Mouse (Mus musculus): Measurements from ENCODE around the gene Zic2. TPM values are rescaled to one million over a fixed set of nuclear protein-coding genes. Genes with fewer than 3 reads are reported as not detected.

Zic2 gene
- polyA plus RNA-seq, 1 experiment from 2014 or later = not detected

- H3K27ac ChIP-seq (ENCODE audit: low read depth) = no peak overlapping the region
- peaks cover 98% of the 10 kb centered on the region for H3K27me3 ChIP-seq (ENCODE audit: insufficient read depth, low read length)
- no peak overlapping the region; the same call in 1 of the 2 replicates for H3K4me3 ChIP-seq (ENCODE audit: low read depth, low read length)
- H3K4me1 ChIP-seq (ENCODE audit: insufficient read depth) = no peaks in the 10 kb centered on the region
- WGBS = 1% methylated on average over 20 of the region's 20 CpGs
- TF ChIP-seq CTCF (IDR thresholded peaks at IDR 0.05; ENCODE audit: low read depth) = no peak
- DNase-seq = peak; percentile 24
- H3K36me3 ChIP-seq (ENCODE audit: insufficient read depth) = no peaks in the 10 kb centered on the region
- no peaks in the 10 kb centered on the region for H3K9me3 ChIP-seq (ENCODE audit: low read depth, low read length)
- H3K4me2 ChIP-seq = no peak overlapping the region
- ATAC-seq (ENCODE audit: insufficient read depth) = no peak
- H3K9ac ChIP-seq = no peak overlapping the region
These were observed 2.0 kb downstream of the Zic2 start for GRCm38 (mm10) chr14:122477261-122477671.

- Histone ChIP-seq H3K4me2 (no peak overlapping the region), H3K4me3 (ENCODE audit: low read depth, low read length) (no peak overlapping the region), H3K9me3 (ENCODE audit: low read depth, low read length) (no peaks in the 10 kb centered on the region), H3K4me1 (ENCODE audit: insufficient read depth) (no peaks in the 10 kb centered on the region), H3K27me3 (ENCODE audit: insufficient read depth, low read length) (peaks cover 98% of the 10 kb centered on the region), H3K27ac (ENCODE audit: low read depth) (no peak overlapping the region), H3K36me3 (ENCODE audit: insufficient read depth) (no peaks in the 10 kb centered on the region), H3K9ac (no peak overlapping the region)
- ATAC-seq (ENCODE audit: insufficient read depth) = no peak
- peak; percentile 36 for DNase-seq
- TF ChIP-seq CTCF (IDR thresholded peaks at IDR 0.05; ENCODE audit: low read depth) = no peak
- 2% methylated on average over 9 of the region's 9 CpGs for WGBS
These were observed 2.8 kb downstream of the Zic2 start for GRCm38 (mm10) chr14:122477971-122478573.

- Histone ChIP-seq H3K4me3 (ENCODE audit: low read depth, low read length) (peak overlapping the region; percentile 8; the same call in 1 of the 2 replicates), H3K36me3 (ENCODE audit: insufficient read depth) (no peaks in the 10 kb centered on the region), H3K4me1 (ENCODE audit: insufficient read depth) (no peaks in the 10 kb centered on the region), H3K4me2 (no peak overlapping the region), H3K9me3 (ENCODE audit: low read depth, low read length) (no peaks in the 10 kb centered on the region), H3K9ac (no peak overlapping the region), H3K27me3 (ENCODE audit: insufficient read depth, low read length) (peaks cover 98% of the 10 kb centered on the region), H3K27ac (ENCODE audit: low read depth) (no peak overlapping the region)
- WGBS = under 1% methylated on average over 22 of the region's 22 CpGs
- no peak for TF ChIP-seq CTCF (IDR thresholded peaks at IDR 0.05; ENCODE audit: low read depth)
- DNase-seq (peak; percentile 10), ATAC-seq (ENCODE audit: insufficient read depth) (no peak)
These were observed 3.4 kb downstream of the Zic2 start for GRCm38 (mm10) chr14:122478574-122479011.

GRCm38 (mm10) chr14:122479461-122480109, 4.3 kb downstream of the Zic2 start:
- H3K36me3 ChIP-seq (ENCODE audit: insufficient read depth) = no peaks in the 10 kb centered on the region
- no peak overlapping the region for H3K4me3 ChIP-seq (ENCODE audit: low read depth, low read length)
- no peak for TF ChIP-seq CTCF (IDR thresholded peaks at IDR 0.05; ENCODE audit: low read depth)
- no peak overlapping the region for H3K27ac ChIP-seq (ENCODE audit: low read depth)
- ATAC-seq (ENCODE audit: insufficient read depth) = no peak
- H3K9me3 ChIP-seq (ENCODE audit: low read depth, low read length) = no peaks in the 10 kb centered on the region
- peaks cover 98% of the 10 kb centered on the region for H3K27me3 ChIP-seq (ENCODE audit: insufficient read depth, low read length)
- peak; percentile 10 for DNase-seq
- H3K4me1 ChIP-seq (ENCODE audit: insufficient read depth) = no peaks in the 10 kb centered on the region
- no peak overlapping the region for H3K9ac ChIP-seq
- 22% methylated on average over 17 of the region's 17 CpGs for WGBS
- no peak overlapping the region for H3K4me2 ChIP-seq

GRCm38 (mm10) chr14:122480355-122480754, 5.1 kb downstream of the Zic2 start:
- ATAC-seq (ENCODE audit: insufficient read depth) = no peak
- 7% methylated on average over 2 of the region's 2 CpGs for WGBS
- H3K4me3 ChIP-seq (ENCODE audit: low read depth, low read length) = no peak overlapping the region
- peak; percentile 6 for DNase-seq
- TF ChIP-seq CTCF (IDR thresholded peaks at IDR 0.05; ENCODE audit: low read depth) = no peak
- H3K36me3 ChIP-seq (ENCODE audit: insufficient read depth) = no peaks in the 10 kb centered on the region
- H3K27ac ChIP-seq (ENCODE audit: low read depth) = no peak overlapping the region
- no peaks in the 10 kb centered on the region for H3K9me3 ChIP-seq (ENCODE audit: low read depth, low read length)
- H3K4me2 ChIP-seq = no peak overlapping the region
- H3K9ac ChIP-seq = no peak overlapping the region
- H3K4me1 ChIP-seq (ENCODE audit: insufficient read depth) = no peaks in the 10 kb centered on the region
- peaks cover 98% of the 10 kb centered on the region for H3K27me3 ChIP-seq (ENCODE audit: insufficient read depth, low read length)

- Histone ChIP-seq H3K9me3 (ENCODE audit: low read depth, low read length) (no peaks in the 10 kb centered on the region), H3K27me3 (ENCODE audit: insufficient read depth, low read length) (peaks cover 98% of the 10 kb centered on the region), H3K9ac (no peak overlapping the region), H3K4me1 (ENCODE audit: insufficient read depth) (no peaks in the 10 kb centered on the region), H3K36me3 (ENCODE audit: insufficient read depth) (no peaks in the 10 kb centered on the region), H3K27ac (ENCODE audit: low read depth) (no peak overlapping the region), H3K4me3 (ENCODE audit: low read depth, low read length) (no peak overlapping the region), H3K4me2 (no peak overlapping the region)
- no peak for DNase-seq
- TF ChIP-seq CTCF (IDR thresholded peaks at IDR 0.05; ENCODE audit: low read depth) = no peak
- no peak for ATAC-seq (ENCODE audit: insufficient read depth)
- 1% methylated on average over 15 of the region's 15 CpGs for WGBS
These were observed 5.9 kb downstream of the Zic2 start for GRCm38 (mm10) chr14:122481181-122481580.

All from lung, embryonic 14.5 days (tissue).